Mouse (Mus musculus): ENCODE measurements around the gene Akr1c6. TPM values are rescaled to one million over a fixed set of nuclear protein-coding genes. Genes with fewer than 3 reads are reported as not detected.
"Not testable (repeated sequence)": the region's sequence is repeated elsewhere in the genome, so short reads cannot be mapped to it uniquely, and the experiment has no call there.

The Akr1c6 gene
- under 1 TPM in 1 of 2 experiments, not detected in 1; 0.91 TPM for total RNA-seq (2021)
- long read RNA-seq, experiment 1: 0 reads
- long read RNA-seq, experiment 2: 0 reads

- no peak for DNase-seq (ENCODE audit: low spot score in 2 of 2)
These were observed at the start of gene Akr1c6 for GRCm38 (mm10) chr13:4434006-4434405. Gene Akr1c6, plus strand, starts transcription at chr13:4434306.

- DNase-seq (ENCODE audit: low spot score in 2 of 2): no peak
These were observed 49.2 kb upstream of the Akr1c6 start for GRCm38 (mm10) chr13:4384918-4385317.

GRCm38 (mm10) chr13:4385541-4385940, 48.6 kb upstream of the Akr1c6 start:
- no peak for DNase-seq (ENCODE audit: low spot score in 2 of 2)

- no peak for DNase-seq (ENCODE audit: low spot score in 2 of 2)
These were observed 45.2 kb upstream of the Akr1c6 start for GRCm38 (mm10) chr13:4388762-4389446.

GRCm38 (mm10) chr13:4400360-4400759, 33.7 kb upstream of the Akr1c6 start:
- DNase-seq (ENCODE audit: low spot score in 2 of 2): not testable (repeated sequence)

GRCm38 (mm10) chr13:4400831-4401230, 33.3 kb upstream of the Akr1c6 start:
- no peak for DNase-seq (ENCODE audit: low spot score in 2 of 2)

GRCm38 (mm10) chr13:4402221-4402620, 31.9 kb upstream of the Akr1c6 start:
- no peak for DNase-seq (ENCODE audit: low spot score in 2 of 2)

- no peak for DNase-seq (ENCODE audit: low spot score in 2 of 2)
These were observed 29.4 kb upstream of the Akr1c6 start for GRCm38 (mm10) chr13:4404726-4405125.

- no peak for DNase-seq (ENCODE audit: low spot score in 2 of 2)
These were observed 27.3 kb upstream of the Akr1c6 start for GRCm38 (mm10) chr13:4406771-4407170.

- no peak for DNase-seq (ENCODE audit: low spot score in 2 of 2)
These were observed 5.5 kb upstream of the Akr1c6 start for GRCm38 (mm10) chr13:4428558-4428957.

GRCm38 (mm10) chr13:4429034-4429433, 5.1 kb upstream of the Akr1c6 start:
- no peak for DNase-seq (ENCODE audit: low spot score in 2 of 2)

- no peak for DNase-seq (ENCODE audit: low spot score in 2 of 2)
These were observed 3.0 kb upstream of the Akr1c6 start for GRCm38 (mm10) chr13:4431129-4431528.

- DNase-seq (ENCODE audit: low spot score in 2 of 2): no peak
These were observed 31.5 kb downstream of the Akr1c6 start for GRCm38 (mm10) chr13:4465641-4466040.

GRCm38 (mm10) chr13:4467896-4468295, 33.8 kb downstream of the Akr1c6 start:
- no peak for DNase-seq (ENCODE audit: low spot score in 2 of 2)

Other genes with a start within 250 kb of the Akr1c6 start
- 1 to 10 TPM in 1 of 2 experiments, under 1 TPM in 1; 0.98 to 1.6 TPM for gene Akr1c13, start 243.2 kb upstream of the Akr1c6 start, total RNA-seq (2021)
- gene Akr1c19, start 205.6 kb upstream of the Akr1c6 start, total RNA-seq (2021): under 1 TPM; 0.21 to 0.66 TPM
- not detected for gene Akr1c12, start 154.9 kb upstream of the Akr1c6 start, total RNA-seq (2021)
- not detected for gene Akr1c20, start 89.0 kb downstream of the Akr1c6 start, total RNA-seq (2021)
- gene Akr1c21, start 139.8 kb downstream of the Akr1c6 start, total RNA-seq (2021): not detected
- gene Akr1e1, start 174.9 kb downstream of the Akr1c6 start, total RNA-seq (2021): 10 to 100 TPM; 16.6 to 18.7 TPM

Measured in gastrocnemius, postnatal 4 days (tissue).